Mouse (Mus musculus): ENCODE results near the gene Zmym1.
A peak's percentile ranks its signal among the peaks of the same experiment; 100 is the strongest.

DNA sequence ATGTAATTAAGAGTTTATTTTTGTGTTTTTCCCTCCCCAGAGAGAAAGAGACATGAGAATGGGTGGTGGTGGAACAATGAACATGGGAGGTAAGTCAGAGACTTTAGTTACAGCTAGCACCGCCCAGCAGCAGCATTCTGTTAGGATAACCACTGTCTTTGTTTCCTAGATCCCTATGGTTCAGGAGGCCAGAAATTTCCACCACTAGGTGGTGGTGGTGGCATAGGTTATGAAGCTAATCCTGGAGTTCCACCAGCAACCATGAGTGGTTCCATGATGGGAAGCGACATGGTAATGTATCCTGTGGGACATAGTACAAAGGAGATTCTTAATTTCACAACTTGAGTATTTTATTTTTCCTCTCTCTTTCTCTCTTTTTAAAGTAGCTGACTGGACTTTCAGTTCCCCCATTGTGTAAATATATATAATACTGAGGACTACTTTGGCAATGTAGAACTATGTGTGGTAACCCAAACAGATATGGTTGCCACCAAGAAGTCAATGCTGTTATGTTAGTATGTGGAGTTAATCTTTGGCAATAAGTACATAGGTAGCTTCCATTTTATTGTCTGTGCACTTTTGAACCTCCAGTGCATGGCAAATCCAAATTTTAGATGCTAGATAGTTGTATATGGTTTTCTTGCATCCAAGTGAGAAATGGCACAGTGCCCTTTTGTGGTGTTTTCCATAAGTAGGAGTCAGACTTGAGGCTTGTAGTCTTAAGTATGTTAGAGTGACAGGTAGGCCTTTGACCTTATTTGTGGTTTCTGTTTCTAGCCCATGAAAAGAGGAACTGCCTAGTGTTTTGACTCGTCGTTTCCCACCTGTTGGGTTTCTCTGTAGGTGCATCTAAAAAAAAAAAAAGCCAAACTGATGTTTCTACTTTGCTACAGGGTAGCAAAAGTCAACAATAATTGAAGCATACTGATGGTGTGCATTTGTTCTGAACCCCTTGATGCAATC, 33.4 kb downstream of the Zmym1 start:
- no peak for TF ChIP-seq POLR2A (IDR thresholded peaks at IDR 0.05; ENCODE audit: borderline replicate concordance, extremely low read depth, insufficient read depth, insufficient read length, poor library complexity, severe bottlenecking)
- TF ChIP-seq CTCF (IDR thresholded peaks at IDR 0.05; ENCODE audit: borderline replicate concordance, extremely low read depth, insufficient read depth, insufficient read length) = peak; percentile 51; the same call in 1 of the 2 replicates
